Mouse (Mus musculus) CH12.LX (cell line): ENCODE data around the gene Ankzf1. TPM values are rescaled to one million over a fixed set of nuclear protein-coding genes. Genes with fewer than 3 reads are reported as not detected.
A peak's percentile ranks its signal among the peaks of the same experiment; 100 is the strongest.

ENCODE experiments used
- DNase-seq: peaks from one replicate; pipeline ENCODE4 v3.0.0-alpha.2; 2013; ENCODE audit errors: extremely low read depth
- H3K27ac ChIP-seq: 2 replicates; pipeline ENCODE4 v1.5.1; 2012; ENCODE audit warnings: low read depth, mild to moderate bottlenecking, control low read depth, moderate library complexity; ENCODE audit not compliant: insufficient read depth
- H3K27me3 ChIP-seq: replicated peaks from 2 replicates; pipeline ENCODE3; 2012; ENCODE audit warnings: inconsistent platforms
- H3K36me3 ChIP-seq, 2 experiments: replicated peaks in 1 of 2; 2 replicates each; pipeline versions ENCODE3 to v1.6.1; 2012; ENCODE audit warnings: inconsistent platforms in 1 of 2, low read length in 1 of 2, mild to moderate bottlenecking in 1 of 2, mixed read lengths in 1 of 2, moderate library complexity in 1 of 2; ENCODE audit not compliant: control insufficient read depth in 1 of 2, insufficient read depth in 1 of 2
- H3K4me1 ChIP-seq, 2 experiments: 2 replicates each; pipeline ENCODE4 v1.6.1; 2012; ENCODE audit warnings: inconsistent platforms in 1 of 2, moderate library complexity in 1 of 2; ENCODE audit not compliant: insufficient read depth in 2 of 2, control insufficient read depth in 1 of 2
- H3K4me2 ChIP-seq: 2 replicates; pipeline ENCODE4 v1.6.1; 2012; ENCODE audit warnings: low read depth, mild to moderate bottlenecking, control low read depth; ENCODE audit not compliant: poor library complexity, insufficient read depth, severe bottlenecking
- H3K4me3 ChIP-seq, 3 experiments: fragments of 150-350 bp in 1 of 3; sonication (generic) in 1 of 3; replicated peaks in 1 of 3; 2 replicates each; pipeline versions ENCODE3 to v1.5.1; 2011 to 2012; ENCODE audit warnings: low read depth in 2 of 3, low read length in 2 of 3, mild to moderate bottlenecking in 2 of 3, moderate library complexity in 2 of 3, control low read depth in 1 of 3, improper control_type of control experiment in 1 of 3, inconsistent platforms in 1 of 3, mixed read lengths in 1 of 3; ENCODE audit not compliant: poor library complexity in 1 of 3
- H3K79me2 ChIP-seq: replicated peaks from 2 replicates; pipeline ENCODE4 v1.6.1; 2012; ENCODE audit warnings: mild to moderate bottlenecking, moderate library complexity; ENCODE audit not compliant: control insufficient read depth, poor library complexity, insufficient read depth, severe bottlenecking; ENCODE audit errors: extremely low read depth
- H3K9ac ChIP-seq: 2 replicates; pipeline ENCODE4 v1.6.1; 2012; ENCODE audit warnings: low read depth, mild to moderate bottlenecking, control low read depth, moderate library complexity; ENCODE audit not compliant: insufficient read depth
- H3K9me3 ChIP-seq: replicated peaks from 2 replicates; pipeline ENCODE3; 2012; ENCODE audit warnings: low read length, inconsistent platforms, mixed read lengths
- BHLHE40 ChIP-seq: IDR thresholded peaks from 2 replicates; pipeline ENCODE4 v1.6.1; 2011; ENCODE audit warnings: mild to moderate bottlenecking, low read depth, low read length, improper control_type of control experiment
- CHD1 ChIP-seq: IDR thresholded peaks from 2 replicates; pipeline ENCODE4 v1.6.1; 2012; ENCODE audit warnings: low read depth, low read length, improper control_type of control experiment, inconsistent platforms
- CHD2 ChIP-seq: IDR thresholded peaks from 2 replicates; pipeline ENCODE4 v1.6.1; 2011; ENCODE audit warnings: low read length, improper control_type of control experiment
- CTCF ChIP-seq, 2 experiments: IDR thresholded peaks in 1 of 2; conservative IDR thresholded peaks in 1 of 2; 2 replicates each; pipeline ENCODE4 v1.5.1; 2011 to 2012; ENCODE audit warnings: low read depth in 2 of 2, low read length in 2 of 2, improper control_type of control experiment in 1 of 2, inconsistent platforms in 1 of 2, mild to moderate bottlenecking in 1 of 2, moderate library complexity in 1 of 2
- E2F4 ChIP-seq: IDR thresholded peaks from 2 replicates; pipeline ENCODE4 v1.6.1; 2011; ENCODE audit warnings: low read depth, low read length, improper control_type of control experiment; ENCODE audit not compliant: insufficient replicate concordance
- ELF1 ChIP-seq: IDR thresholded peaks from 2 replicates; pipeline ENCODE4 v1.6.1; 2014; ENCODE audit warnings: low read depth, mild to moderate bottlenecking, inconsistent platforms, low read length, improper control_type of control experiment
- GABPA ChIP-seq: IDR thresholded peaks from 2 replicates; pipeline ENCODE4 v1.6.1; 2012; ENCODE audit warnings: low read depth, low read length, improper control_type of control experiment, inconsistent platforms; ENCODE audit not compliant: insufficient replicate concordance
- HCFC1 ChIP-seq: IDR thresholded peaks from 2 replicates; pipeline ENCODE4 v1.6.1; 2012; ENCODE audit warnings: low read depth, mild to moderate bottlenecking, inconsistent platforms, low read length, improper control_type of control experiment
- JUN ChIP-seq: IDR thresholded peaks from 2 replicates; pipeline ENCODE4 v1.6.1; 2011; ENCODE audit warnings: low read depth, mild to moderate bottlenecking, low read length, improper control_type of control experiment, moderate library complexity; ENCODE audit not compliant: insufficient read depth
- KAT2A ChIP-seq: IDR thresholded peaks from 2 replicates; pipeline ENCODE4 v1.6.1; 2012; ENCODE audit warnings: low read length, improper control_type of control experiment, inconsistent platforms; ENCODE audit not compliant: insufficient replicate concordance
- MAFK ChIP-seq: IDR thresholded peaks from 2 replicates; pipeline ENCODE4 v1.6.1; 2011; ENCODE audit warnings: low read length, improper control_type of control experiment; ENCODE audit not compliant: insufficient replicate concordance
- MAZ ChIP-seq: IDR thresholded peaks from 2 replicates; pipeline ENCODE4 v1.6.1; 2012; ENCODE audit warnings: low read depth, mild to moderate bottlenecking, inconsistent platforms, low read length, improper control_type of control experiment, moderate library complexity
- MEF2A ChIP-seq: IDR thresholded peaks from 2 replicates; pipeline ENCODE4 v1.6.1; 2014; ENCODE audit warnings: low read depth, mild to moderate bottlenecking, inconsistent platforms, low read length, improper control_type of control experiment, borderline replicate concordance
- MXI1 ChIP-seq: IDR thresholded peaks from 2 replicates; pipeline ENCODE4 v1.6.1; 2011; ENCODE audit warnings: mild to moderate bottlenecking, low read depth, low read length, improper control_type of control experiment
- MYC ChIP-seq: IDR thresholded peaks from 2 replicates; pipeline ENCODE4 v1.6.1; 2011; ENCODE audit warnings: low read depth, mild to moderate bottlenecking, improper control_type of control experiment, low read length
- NELFE ChIP-seq: IDR thresholded peaks from 2 replicates; pipeline ENCODE4 v1.6.1; 2011; ENCODE audit warnings: low read depth, low read length, improper control_type of control experiment
- NRF1 ChIP-seq: IDR thresholded peaks from 2 replicates; pipeline ENCODE4 v1.6.1; 2014; ENCODE audit warnings: low read depth, mild to moderate bottlenecking, inconsistent platforms, low read length, improper control_type of control experiment, moderate library complexity
- POLR2A ChIP-seq: IDR thresholded peaks from 2 replicates; pipeline ENCODE4 v1.6.1; 2011; ENCODE audit warnings: low read depth, mild to moderate bottlenecking, improper control_type of control experiment, low read length
- POLR2AphosphoS2 ChIP-seq: IDR thresholded peaks from 2 replicates; pipeline ENCODE4 v1.6.1; 2011; ENCODE audit warnings: low read depth, low read length, improper control_type of control experiment
- RCOR1 ChIP-seq: conservative IDR thresholded peaks from 2 replicates; pipeline ENCODE4 v1.6.1; 2012; ENCODE audit warnings: low read depth, mild to moderate bottlenecking, inconsistent platforms, low read length, improper control_type of control experiment
- SIN3A ChIP-seq: IDR thresholded peaks from 2 replicates; pipeline ENCODE4 v1.6.1; 2012; ENCODE audit warnings: low read length, improper control_type of control experiment, inconsistent platforms
- SMC3 ChIP-seq: IDR thresholded peaks from 2 replicates; pipeline ENCODE4 v1.6.1; 2011; ENCODE audit warnings: low read depth, low read length, improper control_type of control experiment
- TBP ChIP-seq: conservative IDR thresholded peaks from 2 replicates; pipeline ENCODE4 v1.6.1; 2011; ENCODE audit warnings: low read depth, low read length, improper control_type of control experiment
- TCF12 ChIP-seq: IDR thresholded peaks from 2 replicates; pipeline ENCODE4 v1.6.1; 2014; ENCODE audit warnings: low read depth, mild to moderate bottlenecking, inconsistent platforms, low read length, improper control_type of control experiment
- USF2 ChIP-seq: conservative IDR thresholded peaks from 2 replicates; pipeline ENCODE4 v1.6.1; 2011; ENCODE audit warnings: low read depth, low read length, improper control_type of control experiment
- ZKSCAN1 ChIP-seq: IDR thresholded peaks from 2 replicates; pipeline ENCODE4 v1.6.1; 2012; ENCODE audit warnings: low read depth, inconsistent platforms, low read length, improper control_type of control experiment, borderline replicate concordance
- ZMIZ1 ChIP-seq: IDR thresholded peaks from 2 replicates; pipeline ENCODE4 v1.6.1; 2012; ENCODE audit warnings: low read depth, mild to moderate bottlenecking, inconsistent platforms, low read length, improper control_type of control experiment
- ZNF384 ChIP-seq: IDR thresholded peaks from 2 replicates; pipeline ENCODE4 v1.6.1; 2012; ENCODE audit warnings: low read depth, low read length, improper control_type of control experiment, inconsistent platforms
- dilution Hi-C: fragments of 300-500 bp; cut with MboI; formaldehyde crosslinking; loops from 2 replicates; pipeline ENCODE4 v1.14.3; 2020; ENCODE audit warnings: low sequenced_read_pairs; ENCODE audit not compliant: extremely low pct_unique_long_range_greater_than_20kb, extremely low pct_ligation_motif_present
- in situ Hi-C: fragments of 300-500 bp; cut with MboI; formaldehyde crosslinking; loops from 3 replicates; pipeline ENCODE4 v1.14.3; 2019; ENCODE audit warnings: low sequenced_read_pairs, low pct_ligation_motif_present, low pct_unique_long_range_greater_than_20kb, mixed read lengths
- polyA plus RNA-seq: library from polyadenylated mRNA; unstranded; fragments of >175 nt; gene quantifications from 2 replicates; pipeline ENCODE4 v1.2.1, GENCODE M21; 2012; ENCODE audit warnings: low read depth; ENCODE audit not compliant: insufficient read length
- total RNA-seq, 2 experiments: library from RNA; depleted of rRNA; stranded (reverse); fragments of 300-350 nt in 1 of 2; fragments of >200 nt in 1 of 2; gene quantifications; 2 replicates each; pipeline ENCODE4 v1.2.3; 2012 to 2014

Gene Ankzf1
- total and polyA plus RNA-seq, 3 experiments = 13.3 to 20.4 (median 19.6) TPM

DNA sequence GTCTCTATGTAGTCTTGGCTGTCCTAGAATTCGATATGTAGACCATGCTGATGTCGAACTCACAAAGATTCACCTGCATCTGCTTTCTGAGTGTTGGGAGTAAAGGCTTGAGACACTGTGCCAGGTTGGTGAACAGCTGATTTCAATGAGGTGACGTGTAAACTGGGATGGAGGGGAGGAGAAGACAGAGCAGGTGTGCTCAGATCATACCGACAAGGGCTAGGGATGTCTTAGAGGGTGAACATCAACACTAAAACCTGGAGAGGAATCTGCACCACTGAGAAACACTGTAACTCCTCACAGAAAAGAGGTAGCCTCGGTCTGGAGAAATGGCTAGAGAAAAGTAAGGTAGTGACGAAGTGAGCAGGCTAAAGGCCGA lies 23.9 kb upstream of the Ankzf1 start:
- no peaks in the 10 kb centered on the region for H3K79me2 ChIP-seq
- H3K4me2 ChIP-seq = peak overlapping the region; percentile 76
- no peaks in the 10 kb centered on the region for H3K27me3 ChIP-seq
- dilution Hi-C loops (no loop called here), in situ Hi-C loops (no loop called here)
- peaks cover 6 to 25% of the 10 kb centered on the region in 2 experiments for H3K4me1 ChIP-seq
- H3K27ac ChIP-seq = peak overlapping the region; percentile 38; the same call in 1 of the 2 replicates
- peaks cover 32 to 36% of the 10 kb centered on the region in 2 experiments for H3K36me3 ChIP-seq
- peak overlapping the region; percentile 41 to 67 (median 51) for H3K4me3 ChIP-seq
- no peaks in the 10 kb centered on the region for H3K9me3 ChIP-seq
- peak overlapping the region; percentile 71 for H3K9ac ChIP-seq
- no peak for DNase-seq
- TF ChIP-seq HCFC1 (no peak), ELF1 (no peak), POLR2AphosphoS2 (no peak), USF2 (no peak), GABPA (no peak), CHD2 (no peak), MYC (no peak), MXI1 (no peak), MAFK (no peak), CTCF (conservative IDR thresholded peaks at IDR 0.05 in 1 of 2, IDR thresholded peaks at IDR 0.05 in 1 of 2; ENCODE audit: low read depth in 2 of 2, low read length in 2 of 2) (no peak), ZNF384 (no peak), ZKSCAN1 (no peak), SMC3 (no peak), TCF12 (no peak)

DNA sequence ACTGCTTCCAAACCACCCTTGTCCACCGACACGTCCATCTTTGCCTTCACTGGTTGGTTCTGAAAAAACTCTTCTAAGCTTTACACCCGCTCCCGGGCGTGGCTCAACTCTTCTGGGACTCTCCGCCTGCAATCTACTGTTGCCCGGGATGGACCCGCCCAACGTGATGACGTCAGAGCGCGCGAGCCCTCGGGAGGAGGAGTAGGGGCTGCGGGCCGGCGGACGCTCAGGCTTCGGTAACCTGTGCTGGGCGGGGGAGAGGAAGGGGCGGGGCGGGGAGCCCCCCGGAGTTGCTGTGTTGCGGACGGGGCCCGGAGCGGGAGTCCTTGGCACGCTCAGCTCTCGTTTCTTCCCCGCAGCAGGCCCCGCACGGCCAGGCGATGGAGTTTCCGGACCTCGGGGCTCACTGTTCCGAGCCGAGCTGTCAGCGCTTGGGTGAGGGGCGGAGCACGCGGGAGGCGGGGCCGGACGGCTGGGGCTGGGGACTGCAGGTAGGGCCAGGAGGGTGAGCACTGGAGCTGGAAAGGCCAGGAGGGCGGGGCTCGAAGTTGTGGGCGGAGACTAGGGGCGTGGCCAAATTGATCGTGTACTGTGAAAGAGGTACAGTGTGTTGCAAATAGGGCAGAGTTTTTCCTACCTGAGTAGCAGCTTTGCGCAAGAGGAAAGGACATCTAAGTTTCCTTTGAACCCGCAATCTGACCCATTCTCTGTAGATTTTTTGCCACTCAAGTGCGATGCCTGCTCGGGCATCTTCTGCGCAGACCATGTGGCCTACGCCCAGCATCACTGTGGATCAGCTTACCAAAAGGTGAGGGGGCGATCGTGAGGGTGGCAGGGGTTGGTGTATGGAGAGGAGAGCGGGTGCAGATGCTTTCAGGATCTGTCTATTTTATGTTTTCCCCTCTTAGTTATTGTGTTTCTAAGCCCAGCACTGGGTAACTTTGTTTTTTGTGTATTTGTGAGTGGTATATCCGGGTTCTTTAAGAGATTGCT lies 23.2 kb upstream of the Ankzf1 start, which contains the start of gene Zfand2b:
TSS of gene Zfand2b (plus strand) at position 175 of the 993 bp plus-strand sequence.
- peaks cover 39 to 43% of the 10 kb centered on the region in 2 experiments for H3K36me3 ChIP-seq
- H3K4me2 ChIP-seq = peak within 1 kb of the TSS; percentile 77
- peaks cover 6 to 25% of the 10 kb centered on the region in 2 experiments for H3K4me1 ChIP-seq
- H3K79me2 ChIP-seq = no peaks in the 10 kb centered on the region
- peak within 1 kb of the TSS; percentile 71 for H3K9ac ChIP-seq
- peak; percentile 94 for DNase-seq
- H3K9me3 ChIP-seq = no peaks in the 10 kb centered on the region
- H3K27me3 ChIP-seq = no peaks in the 10 kb centered on the region
- dilution Hi-C loops (no loop called here), in situ Hi-C loops (no loop called here)
- peak within 1 kb of the TSS; percentile 67; the same call in 1 of the 2 replicates for H3K27ac ChIP-seq
- H3K4me3 ChIP-seq = peak within 1 kb of the TSS; percentile 55 to 67 (median 66)
- TF ChIP-seq SMC3 (no peak), MAFK (no peak), BHLHE40 (peak; percentile 78), MEF2A (peak; percentile 69), GABPA (no peak), TBP (0 out of 2 replicates have a peak, but pooled peaks have one; percentile 63), POLR2AphosphoS2 (peak; percentile 71; the same call in 1 of the 2 replicates), ZNF384 (peak; percentile 50; the same call in 1 of the 2 replicates), MAZ (peak; percentile 94), ZMIZ1 (peak; percentile 88), CHD1 (no peak), MXI1 (peak; percentile 60; the same call in 1 of the 2 replicates), NELFE (peak; percentile 78; the same call in 1 of the 2 replicates), POLR2A (peak; percentile 84), E2F4 (0 out of 2 replicates have a peak, but pooled peaks have one; percentile 60), SIN3A (peak; percentile 58; the same call in 1 of the 2 replicates), NRF1 (peak; percentile 38), ELF1 (peak; percentile 53), RCOR1 (0 out of 2 replicates have a peak, but pooled peaks have one; percentile 44), JUN (0 out of 2 replicates have a peak, but pooled peaks have one; percentile 3), CHD2 (peak; percentile 16; the same call in 1 of the 2 replicates), KAT2A (peak; percentile 60; the same call in 1 of the 2 replicates)
